Mouse (Mus musculus) 3T3-L1 (cell line): ENCODE measurements around the gene Calhm6.

Experiments used
- DNase-seq: peaks from one replicate; pipeline ENCODE4 v3.0.0-alpha.2; 2015; ENCODE audit warnings: low read depth, low spot score

The Calhm6 gene

GRCm38 (mm10) chr10:34127392-34128378, at the start of gene Calhm6:
Calhm6 (minus strand) TSS chr10:34127984.
- no peak for DNase-seq

GRCm38 (mm10) chr10:34175870-34176606, 48.3 kb upstream of the Calhm6 start:
- peak; percentile 18 for DNase-seq

GRCm38 (mm10) chr10:34172663-34173282, 45.0 kb upstream of the Calhm6 start:
- DNase-seq, result no peak

GRCm38 (mm10) chr10:34171660-34172059, 43.9 kb upstream of the Calhm6 start:
- DNase-seq, result peak; percentile 22

GRCm38 (mm10) chr10:34171191-34171590, 43.4 kb upstream of the Calhm6 start:
- DNase-seq, result no peak

- DNase-seq, result no peak
Observed at GRCm38 (mm10) chr10:34166971-34167370, 39.2 kb upstream of the Calhm6 start.

- no peak for DNase-seq
Observed at GRCm38 (mm10) chr10:34155796-34156554, 28.2 kb upstream of the Calhm6 start.

GRCm38 (mm10) chr10:34151827-34152226, 24.0 kb upstream of the Calhm6 start:
- peak; percentile 54 for DNase-seq

GRCm38 (mm10) chr10:34150454-34150853, 22.7 kb upstream of the Calhm6 start:
- no peak for DNase-seq

GRCm38 (mm10) chr10:34149772-34150171, 22.0 kb upstream of the Calhm6 start:
- no peak for DNase-seq

- no peak for DNase-seq
Observed at GRCm38 (mm10) chr10:34141693-34142092, 13.9 kb upstream of the Calhm6 start.

GRCm38 (mm10) chr10:34139768-34140167, 12.0 kb upstream of the Calhm6 start:
- DNase-seq, result no peak

GRCm38 (mm10) chr10:34138027-34138426, 10.2 kb upstream of the Calhm6 start:
- DNase-seq, result no peak

GRCm38 (mm10) chr10:34136432-34136831, 8.6 kb upstream of the Calhm6 start:
- DNase-seq, result no peak

GRCm38 (mm10) chr10:34131356-34131755, 3.6 kb upstream of the Calhm6 start:
- DNase-seq, result no peak

GRCm38 (mm10) chr10:34128391-34128790, 607 bp upstream of the Calhm6 start:
- peak; percentile 29 for DNase-seq

GRCm38 (mm10) chr10:34118421-34118820, 9.4 kb downstream of the Calhm6 start:
- no peak for DNase-seq

- DNase-seq, result no peak
Observed at GRCm38 (mm10) chr10:34117770-34118169, 10.0 kb downstream of the Calhm6 start.

GRCm38 (mm10) chr10:34117131-34117530, 10.7 kb downstream of the Calhm6 start:
- DNase-seq, result no peak

GRCm38 (mm10) chr10:34111964-34112738, 15.6 kb downstream of the Calhm6 start:
- no peak for DNase-seq
